Mouse (Mus musculus) left cerebral cortex, adult 9 months (tissue): ENCODE measurements around the gene Epn1.
"Not testable (repeated sequence)": the region's sequence is repeated elsewhere in the genome, so short reads cannot be mapped to it uniquely, and the experiment has no call there.

ENCODE experiments used
- DNase-seq, 2 experiments: peaks; one replicate each; pipeline ENCODE4 v3.0.0; 2022; ENCODE audit warnings: low spot score in 2 of 2

The Epn1 gene

GRCm38 (mm10) chr7:5058631-5059030 is 21.4 kb upstream of the Epn1 start:
- no peak for DNase-seq

GRCm38 (mm10) chr7:5059421-5059820 is 20.6 kb upstream of the Epn1 start:
- DNase-seq, result no peak

GRCm38 (mm10) chr7:5060239-5060731 is 19.8 kb upstream of the Epn1 start:
- DNase-seq, result peak in 1 of 2 experiments; percentile 81

- DNase-seq, result peak; percentile 96 to 99
Measured at GRCm38 (mm10) chr7:5060944-5061773, 18.9 kb upstream of the Epn1 start.

GRCm38 (mm10) chr7:5061774-5062359 is 18.2 kb upstream of the Epn1 start, which contains the start of gene U2af2:
Gene U2af2 (plus strand): TSS chr7:5062143.
- DNase-seq, result peak; percentile 82 to 87

GRCm38 (mm10) chr7:5062360-5063001 is 17.6 kb upstream of the Epn1 start:
- no peak for DNase-seq

- DNase-seq, result no peak
Measured at GRCm38 (mm10) chr7:5064886-5065285, 15.1 kb upstream of the Epn1 start.

- no peak for DNase-seq
Measured at GRCm38 (mm10) chr7:5073586-5073985, 6.4 kb upstream of the Epn1 start.

GRCm38 (mm10) chr7:5074984-5075383 is 5.1 kb upstream of the Epn1 start:
- no peak for DNase-seq

- DNase-seq, result no peak
Measured at GRCm38 (mm10) chr7:5076931-5077330, 3.1 kb upstream of the Epn1 start.

- DNase-seq, result not testable (repeated sequence)
Measured at GRCm38 (mm10) chr7:5079365-5080009, 548 bp upstream of the Epn1 start.

- DNase-seq, result no peak
Measured at GRCm38 (mm10) chr7:5080815-5081214, 780 bp downstream of the Epn1 start.

- no peak for DNase-seq
Measured at GRCm38 (mm10) chr7:5081241-5081640, 1.2 kb downstream of the Epn1 start.

GRCm38 (mm10) chr7:5081939-5082338 is 1.9 kb downstream of the Epn1 start:
- no peak for DNase-seq

- DNase-seq, result no peak
Measured at GRCm38 (mm10) chr7:5083325-5084105, 3.5 kb downstream of the Epn1 start.

GRCm38 (mm10) chr7:5085512-5085911 is 5.5 kb downstream of the Epn1 start:
- DNase-seq, result no peak

GRCm38 (mm10) chr7:5086921-5087440 is 6.9 kb downstream of the Epn1 start:
- no peak for DNase-seq

GRCm38 (mm10) chr7:5087886-5088285 is 7.9 kb downstream of the Epn1 start:
- DNase-seq, result no peak

- peak in 1 of 2 experiments; percentile 75 for DNase-seq
Measured at GRCm38 (mm10) chr7:5089853-5090252, 9.8 kb downstream of the Epn1 start.

GRCm38 (mm10) chr7:5091008-5091728 is 11.1 kb downstream of the Epn1 start:
- peak in 1 of 2 experiments; percentile 62 for DNase-seq
